ENCODE assay signal across 30 mouse cellular contexts in genomic region chr7:107536516-107536915, GRCm38 (mm10). TPM values are rescaled to one million over a fixed set of nuclear protein-coding genes. Genes with fewer than 3 reads are reported as not detected.
DNase-seq lines count a peak whose midpoint lies in the region; ATAC-seq and TF ChIP-seq lines count a peak whose summit lies in the region.
"Had no signal": no experiment of that assay in that cellular context is flagged by ENCODE, and none has a peak within 500 bp of the region (broad histone marks: within the 10 kb centered on the region; RNA-seq: fewer than 3 reads in every experiment).

No protein-coding gene starts in this region.

- H3K36me3 ChIP-seq in forebrain, postnatal 0 days (ENCODE audit: insufficient read depth): no peaks in the 10 kb centered on the region
- no peaks in the 10 kb centered on the region for H3K36me3 ChIP-seq in forebrain, embryonic 11.5 days (ENCODE audit: control insufficient read depth, insufficient read depth, low read length)
- H3K36me3 ChIP-seq: embryonic facial prominence, embryonic 12.5 days; heart, embryonic 12.5 days; heart, embryonic 15.5 days; hindbrain, embryonic 10.5 days; hindbrain, embryonic 13.5 days; intestine, embryonic 15.5 days had no signal

- no peaks in the 10 kb centered on the region for H3K27me3 ChIP-seq in forebrain, postnatal 0 days (ENCODE audit: insufficient read depth, low read length)
- H3K27me3 ChIP-seq in forebrain, embryonic 11.5 days (ENCODE audit: control insufficient read depth, insufficient read depth, low read length): no peaks in the 10 kb centered on the region
- H3K27me3 ChIP-seq: embryonic facial prominence, embryonic 12.5 days; forebrain, embryonic 13.5 days; heart, embryonic 12.5 days; heart, embryonic 15.5 days; hindbrain, embryonic 13.5 days; intestine, embryonic 15.5 days had no signal

- DNase-seq in forebrain, postnatal 0 days: no peak
- DNase-seq in forebrain, embryonic 11.5 days (ENCODE audit: low spot score): no peak
- DNase-seq in R1 (ENCODE audit: low read depth, low spot score): peak; percentile 72
- peak; percentile 18 for DNase-seq in retina, postnatal 1 day
- DNase-seq in gastrocnemius, postnatal 4 days (ENCODE audit: low spot score in 2 of 2): no peak
- no peak for DNase-seq in spleen, postnatal 10 days (ENCODE audit: low spot score in 2 of 2)
- DNase-seq: adrenal gland, adult 8-10 months; adrenal gland, postnatal 25 days; cerebellum, adult 11-12 months; cerebellum, adult 8-10 months; cerebellum, postnatal 10 days; gastrocnemius, adult 2 months; gastrocnemius, postnatal 14 days; heart, adult 18-20 months; heart, postnatal 10 days; heart, postnatal 36 days; kidney, adult 11 months had no signal

- ATAC-seq in forebrain, postnatal 0 days: peak; percentile 70; the same call in 1 of the 2 replicates
- no peak for ATAC-seq in forebrain, embryonic 11.5 days (replicated peaks; ENCODE audit: low FRiP score)
- ATAC-seq: activated CD4-positive, CD25-positive, alpha-beta regulatory T cell, adult 4 months; CD4-positive, CD25-positive, alpha-beta regulatory T cell, adult 4 months; forebrain, embryonic 13.5 days; hindbrain, embryonic 16.5 days; intestine, embryonic 15.5 days; Patski had no signal

- H3K4me1 ChIP-seq in forebrain, postnatal 0 days (ENCODE audit: insufficient read depth): no peaks in the 10 kb centered on the region
- H3K4me1 ChIP-seq in forebrain, embryonic 11.5 days (replicated peaks; ENCODE audit: control insufficient read depth, insufficient read depth, low read length): no peaks in the 10 kb centered on the region
- H3K4me1 ChIP-seq: embryonic facial prominence, embryonic 12.5 days; forebrain, embryonic 13.5 days; heart, embryonic 15.5 days; hindbrain, embryonic 10.5 days; hindbrain, embryonic 13.5 days; intestine, embryonic 15.5 days had no signal

- TF ChIP-seq CTCF in forebrain, postnatal 0 days (IDR thresholded peaks at IDR 0.05; ENCODE audit: low read depth): no peak

- H3K9me3 ChIP-seq in forebrain, postnatal 0 days (ENCODE audit: low read length): no peaks in the 10 kb centered on the region
- no peaks in the 10 kb centered on the region for H3K9me3 ChIP-seq in forebrain, embryonic 11.5 days (ENCODE audit: control insufficient read depth, low read length)
- H3K9me3 ChIP-seq: embryonic facial prominence, embryonic 12.5 days; forebrain, embryonic 13.5 days; heart, embryonic 15.5 days; hindbrain, embryonic 10.5 days; intestine, embryonic 15.5 days had no signal

- no peak overlapping the region for H3K9ac ChIP-seq in forebrain, postnatal 0 days
- no peak overlapping the region for H3K9ac ChIP-seq in forebrain, embryonic 11.5 days (ENCODE audit: low read length)
- H3K9ac ChIP-seq: embryonic facial prominence, embryonic 12.5 days; forebrain, embryonic 13.5 days; heart, embryonic 12.5 days; heart, embryonic 15.5 days; hindbrain, embryonic 13.5 days; intestine, embryonic 15.5 days had no signal

- no peak overlapping the region for H3K4me2 ChIP-seq in forebrain, postnatal 0 days (ENCODE audit: low read depth)
- H3K4me2 ChIP-seq in forebrain, embryonic 11.5 days (ENCODE audit: low read depth, low read length, severe bottlenecking): no peak overlapping the region
- H3K4me2 ChIP-seq: embryonic facial prominence, embryonic 12.5 days; forebrain, embryonic 13.5 days; heart, embryonic 12.5 days; heart, embryonic 15.5 days; hindbrain, embryonic 13.5 days; intestine, embryonic 15.5 days had no signal

- WGBS in forebrain, postnatal 0 days: 26% methylated on average over 6 of the region's 6 CpGs
- WGBS in forebrain, embryonic 11.5 days: 31% methylated on average over 6 of the region's 6 CpGs

- H3K27ac ChIP-seq in forebrain, postnatal 0 days (ENCODE audit: low read depth, low read length): no peak overlapping the region
- H3K27ac ChIP-seq in forebrain, embryonic 11.5 days (ENCODE audit: low read depth, low read length): no peak overlapping the region
- H3K27ac ChIP-seq: embryonic facial prominence, embryonic 12.5 days; forebrain, embryonic 13.5 days; gastrocnemius, adult 2 months; heart, embryonic 15.5 days; hindbrain, embryonic 10.5 days; hindbrain, embryonic 13.5 days; intestine, embryonic 15.5 days had no signal

- no peak overlapping the region for H3K4me3 ChIP-seq in forebrain, postnatal 0 days (ENCODE audit: low read depth, low read length)
- H3K4me3 ChIP-seq in forebrain, embryonic 11.5 days (ENCODE audit: low read depth, low read length): no peak overlapping the region
- H3K4me3 ChIP-seq: embryonic facial prominence, embryonic 12.5 days; erythroblast, embryonic 14.5 days; forebrain, embryonic 13.5 days; gastrocnemius, adult 2 months; heart, embryonic 12.5 days; heart, embryonic 15.5 days; hindbrain, embryonic 10.5 days; hindbrain, embryonic 13.5 days; intestine, embryonic 15.5 days had no signal

RNA-seq across cellular contexts. Expression of gene Olfml1, which starts 30.7 kb away (rescaled TPM):
- 2.0 and 3.1 TPM in 2 replicates for total RNA-seq in forebrain, postnatal 0 days (2014; rRNA removed)
- 5.6 and 6.3 TPM in 2 replicates for polyA plus RNA-seq in forebrain, postnatal 0 days (2015; fragmentation: Nextera tagmentation; extraction: Ambion mirVana)
- 5.6 and 6.9 TPM in 2 replicates for polyA plus RNA-seq in forebrain, embryonic 11.5 days (2014; fragmentation: Nextera tagmentation; extraction: Ambion mirVana)
- total RNA-seq in gastrocnemius, postnatal 4 days (2021): 10 to 100 TPM; 21.2 to 21.9 TPM
- polyA plus RNA-seq: activated CD4-positive, CD25-positive, alpha-beta regulatory T cell, adult 4 months; C2C12; erythroblast, embryonic 14.5 days; Patski had no signal

RNA-seq across cellular contexts. Expression of gene Ppfibp2, which starts 58.5 kb away (rescaled TPM):
- total RNA-seq in forebrain, postnatal 0 days (2014; rRNA removed): 2.8 and 3.1 TPM in 2 replicates
- polyA plus RNA-seq in forebrain, postnatal 0 days (2015; fragmentation: Nextera tagmentation; extraction: Ambion mirVana): 1.2 TPM in 2 replicates
- 3.2 and 4.2 TPM in 2 replicates for polyA plus RNA-seq in forebrain, embryonic 11.5 days (2014; fragmentation: Nextera tagmentation; extraction: Ambion mirVana)
- 10 to 100 TPM; 24.4 to 25.7 TPM for total RNA-seq in gastrocnemius, postnatal 4 days (2021)

Comparison
In these comparisons a context has a peak if more than half of its experiments do, and no peak if none do; other contexts are left out.
1. DNase-seq: peak in R1 (single experiment) and retina, postnatal 1 day (single experiment); none in forebrain, postnatal 0 days (single experiment), forebrain, embryonic 11.5 days (single experiment), gastrocnemius, postnatal 4 days (0 of 2) and spleen, postnatal 10 days (0 of 2).